Mouse (Mus musculus): Measurements from ENCODE around the gene Cbwd1.

GRCm38 (mm10) chr19:24958531-24958930, 2.9 kb downstream of the Cbwd1 start:
- TF ChIP-seq EP300 (optimal IDR thresholded peaks at IDR 0.05) (no peak), CTCF (IDR thresholded peaks at IDR 0.05; ENCODE audit: low read depth) (peak; percentile 78)

All from stomach, postnatal 0 days (tissue).